Mouse (Mus musculus) embryonic facial prominence, embryonic 13.5 days (tissue): ENCODE results near the gene Pam16. TPM values are rescaled to one million over a fixed set of nuclear protein-coding genes. Genes with fewer than 3 reads are reported as not detected.
A peak's percentile ranks its signal among the peaks of the same experiment; 100 is the strongest.

ENCODE experiments used
- ATAC-seq: fragments of 200-750 bp; cut with Nextera tagmentation; 2 replicates; pipeline ENCODE4 v1.8.0; 2017; ENCODE audit warnings: low read depth; ENCODE audit not compliant: insufficient number of reproducible peaks, insufficient read depth, low FRiP score, low TSS enrichment
- H3K27ac ChIP-seq: fragments of 300-500 bp; sonication (generic); 2 replicates; pipeline ENCODE4 v1.5.1; 2015; ENCODE audit warnings: moderate library complexity, mild to moderate bottlenecking, inconsistent platforms
- H3K27me3 ChIP-seq: fragments of 300-500 bp; sonication (generic); 2 replicates; pipeline ENCODE4 v1.6.1; 2015; ENCODE audit warnings: mild to moderate bottlenecking, inconsistent platforms
- H3K36me3 ChIP-seq: fragments of 300-500 bp; sonication (generic); 2 replicates; pipeline ENCODE4 v1.6.1; 2015; ENCODE audit warnings: mild to moderate bottlenecking, inconsistent platforms
- H3K4me1 ChIP-seq: fragments of 300-500 bp; sonication (generic); 2 replicates; pipeline ENCODE4 v1.6.1; 2015; ENCODE audit warnings: inconsistent platforms
- H3K4me2 ChIP-seq: fragments of 300-500 bp; sonication (generic); 2 replicates; pipeline ENCODE4 v1.6.1; 2015; ENCODE audit warnings: moderate library complexity, mild to moderate bottlenecking, inconsistent platforms
- H3K4me3 ChIP-seq: fragments of 300-500 bp; sonication (generic); 2 replicates; pipeline ENCODE4 v1.5.1; 2015; ENCODE audit warnings: mild to moderate bottlenecking, inconsistent platforms
- H3K9ac ChIP-seq: fragments of 300-500 bp; sonication (generic); 2 replicates; pipeline ENCODE4 v1.6.1; 2015; ENCODE audit warnings: mild to moderate bottlenecking, inconsistent platforms
- H3K9me3 ChIP-seq: fragments of 300-500 bp; sonication (generic); 2 replicates; pipeline ENCODE4 v1.6.1; 2016; ENCODE audit warnings: inconsistent platforms
- WGBS: fragments of 180-500 bp; shearing (Covaris S2); methylation state at CpG from one replicate; pipeline ENCODE4 v1.1.7; 2015; ENCODE audit warnings: mixed read lengths; 5-methylcytosine and 5-hydroxymethylcytosine counted together
- polyA plus RNA-seq: library from polyadenylated mRNA; unstranded; fragments of >200 nt; fragmentation: Nextera tagmentation; extraction: Ambion mirVana; gene quantifications from 2 replicates; pipeline ENCODE4 v1.2.1, GENCODE M21; 2015

Pam16 gene
- polyA plus RNA-seq, 1 experiment from 2014 or later = 99.5 TPM

DNA sequence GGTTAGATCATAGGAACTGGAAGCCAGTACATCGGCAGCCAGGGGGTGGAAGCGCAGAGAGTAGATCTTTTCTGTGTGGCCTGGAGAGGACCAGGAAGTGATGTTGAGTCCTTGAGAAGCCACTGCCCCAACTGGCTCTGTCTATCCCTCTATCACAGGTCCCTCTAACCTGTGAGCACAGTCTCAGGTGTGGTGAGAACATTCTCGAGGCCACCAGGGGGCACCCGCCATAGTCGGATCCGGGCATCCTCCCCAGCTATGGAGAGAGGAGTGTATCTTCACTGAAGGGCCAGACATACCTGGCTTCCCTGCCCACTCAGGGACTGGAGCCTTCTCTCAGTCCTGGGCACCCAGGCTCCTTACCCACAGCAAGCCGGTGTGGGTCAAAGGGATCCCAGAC, 7.3 kb upstream of the Pam16 start:
- H3K4me2 ChIP-seq = no peak overlapping the region
- H3K9me3 ChIP-seq = no peaks in the 10 kb centered on the region
- H3K27ac ChIP-seq = no peak overlapping the region
- no peak for ATAC-seq
- 39% methylated on average over 7 of the region's 7 CpGs for WGBS
- H3K4me3 ChIP-seq = no peak overlapping the region
- H3K27me3 ChIP-seq = no peaks in the 10 kb centered on the region
- peaks cover 10% of the 10 kb centered on the region; the same call in 1 of the 2 replicates for H3K4me1 ChIP-seq
- H3K9ac ChIP-seq = 0 out of 2 replicates have a peak overlapping the region, but pooled peaks have one; percentile 6
- H3K36me3 ChIP-seq = peaks cover 42% of the 10 kb centered on the region

DNA sequence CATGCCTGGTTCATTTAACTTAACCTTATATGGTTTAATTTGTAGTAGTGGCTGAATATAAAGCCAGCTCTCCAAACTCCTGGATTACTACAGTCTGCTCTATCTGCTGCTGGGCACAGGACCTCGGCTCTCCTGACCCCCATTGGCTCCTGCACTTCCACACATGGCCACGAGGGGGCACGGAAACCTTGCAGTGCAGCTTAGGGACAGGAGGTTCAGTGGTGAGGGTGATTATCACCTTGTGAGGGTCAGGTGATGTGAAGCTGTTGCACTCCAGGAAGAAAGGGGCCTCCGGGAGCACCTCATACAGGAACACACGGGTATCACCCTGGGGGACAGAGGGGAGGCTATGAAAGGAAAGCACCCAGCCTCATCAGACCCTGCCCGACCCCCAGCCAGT, 5.2 kb upstream of the Pam16 start:
- WGBS = 23% methylated on average over 6 of the region's 6 CpGs
- Histone ChIP-seq H3K27ac (no peak overlapping the region), H3K9ac (no peak overlapping the region), H3K4me3 (no peak overlapping the region), H3K9me3 (no peaks in the 10 kb centered on the region), H3K4me2 (no peak overlapping the region), H3K36me3 (peaks cover 45% of the 10 kb centered on the region), H3K4me1 (peaks cover 6% of the 10 kb centered on the region; the same call in 1 of the 2 replicates), H3K27me3 (no peaks in the 10 kb centered on the region)
- 0 out of 2 replicates have a peak, but pooled peaks have one; percentile 4 for ATAC-seq

DNA sequence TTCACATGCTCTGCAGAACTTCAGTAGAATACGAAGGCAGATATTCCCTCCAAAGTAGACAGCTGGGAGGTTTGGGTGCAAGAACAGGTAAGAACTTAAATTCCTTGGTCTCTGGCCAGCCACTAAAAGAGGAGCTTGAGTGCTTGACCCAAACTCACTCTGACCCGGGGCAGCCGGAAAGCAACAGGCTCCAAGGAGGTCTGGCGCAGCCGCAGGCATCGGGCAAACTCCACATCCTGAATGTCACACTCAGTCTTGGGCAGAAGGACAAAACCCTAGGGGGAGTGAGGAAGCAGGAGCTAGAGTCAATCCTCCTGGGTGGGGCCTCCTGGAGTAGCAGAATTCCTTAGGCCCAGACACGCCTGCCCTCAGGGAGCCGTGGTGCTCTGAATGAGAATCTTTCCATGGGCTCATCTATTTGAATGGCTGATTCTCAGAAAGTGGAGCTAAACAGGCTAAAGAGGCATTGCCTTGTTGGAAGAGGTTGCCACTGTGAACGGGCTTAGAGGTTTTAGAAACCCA, 4.2 kb upstream of the Pam16 start:
- WGBS = 92% methylated on average over 9 of the region's 9 CpGs
- no peak for ATAC-seq

DNA sequence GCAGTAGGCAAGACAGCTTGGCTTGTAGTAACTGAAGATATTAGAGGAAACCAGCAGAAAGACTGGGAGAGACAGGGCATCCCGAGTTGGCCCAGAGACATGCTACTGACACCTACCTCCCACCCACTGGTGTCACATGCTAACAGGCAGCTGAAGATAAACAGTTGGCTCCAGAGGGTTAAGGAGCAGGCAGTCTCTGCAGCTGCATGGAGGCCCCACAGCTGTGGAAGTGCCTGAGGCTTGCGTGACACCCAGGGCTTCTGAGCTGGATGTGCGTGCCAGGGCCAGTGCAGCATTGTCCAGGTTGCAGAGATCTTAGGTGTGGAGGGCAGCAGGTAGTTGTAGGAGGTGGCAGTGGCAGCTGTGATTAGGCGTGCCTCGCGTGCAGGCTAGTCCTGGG, 2.3 kb upstream of the Pam16 start:
- Histone ChIP-seq H3K4me1 (peaks cover 23% of the 10 kb centered on the region), H3K27ac (no peak overlapping the region), H3K27me3 (no peaks in the 10 kb centered on the region), H3K9ac (no peak overlapping the region), H3K36me3 (peaks cover 30% of the 10 kb centered on the region), H3K4me2 (no peak overlapping the region), H3K4me3 (no peak overlapping the region), H3K9me3 (no peaks in the 10 kb centered on the region)
- 84% methylated on average over 6 of the region's 6 CpGs for WGBS
- no peak for ATAC-seq

More for the DNA sequence above, 4.2 kb upstream of the Pam16 start:
- Histone ChIP-seq H3K4me3 (no peak overlapping the region), H3K36me3 (peaks cover 35% of the 10 kb centered on the region), H3K9ac (no peak overlapping the region), H3K9me3 (no peaks in the 10 kb centered on the region), H3K4me1 (peaks cover 9% of the 10 kb centered on the region), H3K4me2 (no peak overlapping the region), H3K27me3 (no peaks in the 10 kb centered on the region), H3K27ac (no peak overlapping the region)

DNA sequence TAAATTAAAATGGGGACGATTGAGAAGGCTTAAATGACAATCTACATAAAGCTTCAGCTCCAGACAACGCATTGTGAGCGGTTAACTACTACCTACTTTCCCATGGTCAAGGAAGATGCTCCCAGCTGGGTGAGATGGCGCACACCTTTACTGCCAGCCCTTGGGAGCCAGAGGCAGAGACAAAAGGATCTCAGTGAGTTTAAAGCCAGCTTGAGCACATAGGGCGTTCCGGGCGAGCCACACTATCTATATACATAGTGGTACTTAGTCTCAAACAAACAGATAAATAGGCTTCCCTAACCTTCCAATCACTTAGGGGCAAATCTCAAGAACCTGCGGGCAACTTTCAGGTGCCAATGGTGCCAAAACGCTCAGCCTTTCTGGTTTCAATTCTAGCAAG, 714 bp downstream of the Pam16 start:
- Histone ChIP-seq H3K36me3 (peaks cover 22% of the 10 kb centered on the region; the same call in 1 of the 2 replicates), H3K9ac (peak overlapping the region; percentile 89), H3K27ac (peak overlapping the region; percentile 87), H3K4me1 (peaks cover 23% of the 10 kb centered on the region), H3K9me3 (no peaks in the 10 kb centered on the region), H3K27me3 (no peaks in the 10 kb centered on the region), H3K4me2 (peak overlapping the region; percentile 79), H3K4me3 (peak overlapping the region; percentile 79)
- 17% methylated on average over 9 of the region's 9 CpGs for WGBS
- ATAC-seq = no peak

DNA sequence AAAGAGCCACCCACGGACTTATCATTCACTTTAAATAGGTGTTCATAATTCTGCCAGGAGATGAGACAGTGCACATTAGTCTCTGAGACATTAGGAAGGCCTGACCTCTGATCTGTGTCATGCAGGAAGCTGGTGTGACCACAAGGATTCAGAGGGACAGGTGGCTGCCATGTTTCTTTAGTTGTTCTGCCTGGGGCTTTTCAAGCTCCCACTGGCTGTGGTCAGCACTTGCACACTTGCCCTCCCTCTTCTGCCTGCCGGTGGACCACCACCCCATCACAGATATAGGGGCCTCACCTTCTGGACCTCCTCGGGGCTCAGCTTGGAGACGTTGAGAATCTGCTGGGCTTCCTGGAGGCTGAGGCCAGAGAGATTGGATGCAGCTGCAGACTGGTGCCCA, 8.0 kb downstream of the Pam16 start:
- no peaks in the 10 kb centered on the region for H3K4me1 ChIP-seq
- no peak for ATAC-seq
- H3K4me2 ChIP-seq = no peak overlapping the region
- WGBS = 74% methylated on average over 4 of the region's 4 CpGs
- H3K36me3 ChIP-seq = peaks cover 76% of the 10 kb centered on the region
- H3K4me3 ChIP-seq = no peak overlapping the region
- no peaks in the 10 kb centered on the region for H3K9me3 ChIP-seq
- no peak overlapping the region for H3K9ac ChIP-seq
- no peaks in the 10 kb centered on the region for H3K27me3 ChIP-seq
- no peak overlapping the region for H3K27ac ChIP-seq

DNA sequence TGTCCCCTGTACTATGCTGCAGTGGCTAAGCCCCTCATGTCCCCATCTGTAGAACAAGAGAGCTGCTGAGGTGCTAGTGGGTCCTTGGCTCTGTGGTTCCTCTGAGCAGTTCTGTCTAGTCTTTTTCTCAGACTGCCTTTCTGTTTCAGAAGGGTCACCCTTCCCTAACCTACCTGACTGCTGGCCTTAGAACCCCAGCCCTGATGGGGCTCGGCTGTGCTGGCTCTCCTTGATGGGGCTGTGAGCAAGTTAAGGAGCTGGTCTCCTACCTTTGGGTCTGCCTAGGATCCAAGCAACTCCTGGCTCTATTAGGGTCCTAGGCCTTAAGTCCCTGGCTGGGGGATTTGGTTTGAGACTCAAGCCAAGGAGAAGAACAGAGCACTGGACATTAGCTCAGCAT, 9.5 kb downstream of the Pam16 start:
- no peaks in the 10 kb centered on the region for H3K4me1 ChIP-seq
- H3K9me3 ChIP-seq = no peaks in the 10 kb centered on the region
- H3K9ac ChIP-seq = no peak overlapping the region
- 95% methylated on average over 1 of the region's 1 CpGs for WGBS
- peaks cover 91% of the 10 kb centered on the region for H3K36me3 ChIP-seq
- no peak overlapping the region for H3K4me2 ChIP-seq
- H3K4me3 ChIP-seq = no peak overlapping the region
- H3K27me3 ChIP-seq = no peaks in the 10 kb centered on the region
- H3K27ac ChIP-seq = no peak overlapping the region
- ATAC-seq = no peak

DNA sequence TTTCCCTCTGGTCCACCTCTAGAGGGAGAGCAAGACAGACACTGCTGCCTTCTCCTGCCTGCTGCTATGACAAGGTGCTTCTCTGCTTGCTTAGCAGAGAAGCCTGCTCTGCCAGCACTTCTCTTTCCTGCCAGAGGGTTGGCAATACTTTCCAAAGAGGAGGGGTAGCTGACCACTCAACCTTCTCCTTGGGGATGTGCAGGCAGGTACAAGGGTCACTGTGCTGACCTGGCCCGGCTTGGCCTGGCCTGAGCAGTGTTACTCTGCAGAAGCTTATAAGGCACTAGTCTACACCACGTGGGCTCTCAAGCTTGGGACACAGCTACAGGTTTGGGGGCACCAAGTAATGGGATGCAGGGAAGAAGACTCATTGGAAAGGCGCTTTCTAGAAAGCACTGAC, 10.1 kb downstream of the Pam16 start:
- H3K4me2 ChIP-seq = no peak overlapping the region
- no peaks in the 10 kb centered on the region for H3K27me3 ChIP-seq
- no peak overlapping the region for H3K9ac ChIP-seq
- no peak overlapping the region for H3K4me3 ChIP-seq
- ATAC-seq = no peak
- H3K36me3 ChIP-seq = peaks cover 93% of the 10 kb centered on the region
- H3K9me3 ChIP-seq = no peaks in the 10 kb centered on the region
- H3K4me1 ChIP-seq = no peaks in the 10 kb centered on the region
- 92% methylated on average over 3 of the region's 3 CpGs for WGBS
- no peak overlapping the region for H3K27ac ChIP-seq

DNA sequence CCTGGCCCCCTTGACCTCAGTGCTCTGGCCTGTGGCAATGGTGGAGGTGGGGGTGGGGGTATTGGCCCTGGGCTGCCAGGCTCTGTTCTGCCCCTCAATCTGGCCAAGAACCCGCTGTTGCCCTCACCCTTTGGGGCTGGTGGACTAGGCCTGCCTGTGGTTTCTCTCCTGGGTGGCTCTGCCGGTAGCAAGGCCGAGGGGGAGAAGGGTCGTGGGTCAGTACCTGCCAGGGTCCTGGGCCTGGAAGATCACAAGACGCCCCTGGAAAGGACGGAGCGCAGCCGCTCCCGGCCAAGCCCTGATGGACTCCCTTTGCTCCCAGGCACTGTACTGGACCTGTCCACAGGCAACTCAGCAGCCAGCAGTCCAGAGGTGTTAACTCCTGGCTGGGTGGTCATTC, 11.1 kb downstream of the Pam16 start:
- ATAC-seq = no peak
- Histone ChIP-seq H3K36me3 (peaks cover 97% of the 10 kb centered on the region), H3K4me2 (no peak overlapping the region), H3K4me1 (no peaks in the 10 kb centered on the region), H3K9me3 (no peaks in the 10 kb centered on the region), H3K9ac (no peak overlapping the region), H3K27me3 (no peaks in the 10 kb centered on the region), H3K27ac (no peak overlapping the region), H3K4me3 (no peak overlapping the region)
- 90% methylated on average over 9 of the region's 9 CpGs for WGBS

DNA sequence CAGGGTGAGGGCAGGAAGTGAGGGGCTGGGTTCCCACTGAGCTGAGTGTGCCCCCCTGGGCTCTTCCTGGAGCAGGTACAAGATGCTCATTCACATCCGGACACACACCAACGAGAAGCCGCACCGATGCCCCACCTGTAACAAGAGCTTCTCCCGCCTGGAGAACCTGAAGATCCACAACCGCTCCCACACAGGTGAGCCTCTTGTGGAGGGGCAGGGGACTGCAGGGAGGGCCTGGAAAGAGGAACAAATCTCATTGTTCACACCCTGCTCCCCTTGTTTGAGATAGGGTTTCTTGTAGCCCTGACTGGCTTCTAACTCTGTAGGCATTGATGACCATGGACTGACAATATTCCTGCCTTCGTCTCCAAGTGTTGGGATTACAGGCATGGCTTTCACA, 13.1 kb downstream of the Pam16 start:
- 84% methylated on average over 7 of the region's 7 CpGs for WGBS
- Histone ChIP-seq H3K9ac (no peak overlapping the region), H3K9me3 (no peaks in the 10 kb centered on the region), H3K27ac (no peak overlapping the region), H3K27me3 (no peaks in the 10 kb centered on the region), H3K4me1 (peaks cover 19% of the 10 kb centered on the region), H3K4me2 (no peak overlapping the region), H3K36me3 (peaks cover 83% of the 10 kb centered on the region), H3K4me3 (no peak overlapping the region)
- ATAC-seq = no peak

DNA sequence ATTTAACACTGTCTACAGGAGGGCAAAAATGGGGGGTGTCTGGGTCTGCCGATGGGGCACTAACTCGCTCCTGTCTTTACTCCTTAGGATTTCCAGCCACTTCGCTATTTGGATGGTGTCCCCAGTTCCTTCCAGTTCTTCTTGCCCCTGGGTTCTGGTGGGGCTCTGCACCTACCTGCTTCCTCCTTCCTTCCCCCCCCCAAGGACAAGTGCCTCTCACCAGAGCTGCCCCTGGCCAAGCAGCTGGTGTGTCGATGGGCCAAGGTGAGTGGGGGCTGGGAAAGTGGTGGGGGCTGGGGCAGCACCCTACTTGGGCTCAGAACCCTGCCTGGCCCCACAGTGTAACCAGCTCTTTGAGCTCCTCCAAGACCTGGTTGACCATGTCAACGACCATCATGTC, 13.6 kb downstream of the Pam16 start:
- H3K27me3 ChIP-seq = no peaks in the 10 kb centered on the region
- H3K4me1 ChIP-seq = peaks cover 24% of the 10 kb centered on the region
- no peaks in the 10 kb centered on the region for H3K9me3 ChIP-seq
- peaks cover 78% of the 10 kb centered on the region for H3K36me3 ChIP-seq
- no peak overlapping the region for H3K4me2 ChIP-seq
- no peak overlapping the region for H3K9ac ChIP-seq
- WGBS = 92% methylated on average over 5 of the region's 5 CpGs
- no peak for ATAC-seq
- H3K27ac ChIP-seq = no peak overlapping the region
- H3K4me3 ChIP-seq = no peak overlapping the region

DNA sequence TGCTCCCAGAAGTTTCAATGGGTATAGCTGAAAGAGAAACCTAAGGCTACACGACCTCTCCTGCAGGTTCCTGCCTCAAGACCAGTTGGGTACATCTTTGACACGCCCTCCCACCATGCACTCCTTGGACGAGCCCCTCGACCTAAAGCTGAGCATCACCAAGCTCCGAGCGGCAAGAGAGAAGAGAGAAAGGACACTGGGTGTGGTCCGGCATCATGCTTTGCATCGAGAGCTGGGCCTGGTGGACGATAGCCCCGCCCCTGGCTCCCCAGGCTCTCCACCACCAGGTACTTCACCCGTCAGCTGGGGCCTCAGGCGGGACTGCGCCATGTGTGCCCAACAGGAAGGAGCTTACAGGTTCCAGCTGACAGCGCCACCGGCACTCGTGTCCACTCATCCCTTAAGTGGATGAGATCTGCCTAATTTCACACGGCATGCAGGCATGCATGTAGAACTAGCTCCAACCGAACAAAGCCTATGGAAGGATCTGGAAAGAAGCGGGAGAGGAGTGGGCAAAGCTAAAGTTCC, 16.2 kb downstream of the Pam16 start:
- Histone ChIP-seq H3K4me2 (no peak overlapping the region), H3K27me3 (no peaks in the 10 kb centered on the region), H3K4me1 (peaks cover 50% of the 10 kb centered on the region), H3K4me3 (no peak overlapping the region), H3K27ac (no peak overlapping the region), H3K9me3 (no peaks in the 10 kb centered on the region), H3K36me3 (peaks cover 52% of the 10 kb centered on the region), H3K9ac (no peak overlapping the region)
- 81% methylated on average over 19 of the region's 19 CpGs for WGBS
- ATAC-seq = no peak
